Mouse (Mus musculus): ENCODE results near the gene Hyal3. TPM values are rescaled to one million over a fixed set of nuclear protein-coding genes. Genes with fewer than 3 reads are reported as not detected.
A peak's percentile ranks its signal among the peaks of the same experiment; 100 is the strongest.

Gene Hyal3
- total RNA-seq, 1 experiment from 2014 or later: 1.4 TPM

DNA sequence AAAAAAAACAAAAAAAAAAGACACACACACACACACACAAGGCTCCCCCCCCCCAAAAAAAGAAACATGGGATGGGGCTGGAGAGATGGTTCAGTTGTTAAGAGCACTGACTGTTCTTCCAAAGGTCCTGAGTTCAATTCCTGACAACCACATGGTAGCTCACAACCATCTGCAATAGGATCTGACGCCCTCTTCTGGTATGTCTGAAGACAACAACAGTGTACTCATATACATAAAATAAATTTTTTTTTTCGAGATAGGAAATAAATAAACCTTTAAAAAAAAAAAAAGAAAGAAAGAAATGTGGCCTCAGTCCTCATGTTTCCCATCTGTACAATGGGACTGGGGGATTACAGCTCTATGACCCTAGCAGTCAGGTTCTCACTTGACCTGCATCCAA, 36.8 kb downstream of the Hyal3 start:
- no peak for DNase-seq

DNA sequence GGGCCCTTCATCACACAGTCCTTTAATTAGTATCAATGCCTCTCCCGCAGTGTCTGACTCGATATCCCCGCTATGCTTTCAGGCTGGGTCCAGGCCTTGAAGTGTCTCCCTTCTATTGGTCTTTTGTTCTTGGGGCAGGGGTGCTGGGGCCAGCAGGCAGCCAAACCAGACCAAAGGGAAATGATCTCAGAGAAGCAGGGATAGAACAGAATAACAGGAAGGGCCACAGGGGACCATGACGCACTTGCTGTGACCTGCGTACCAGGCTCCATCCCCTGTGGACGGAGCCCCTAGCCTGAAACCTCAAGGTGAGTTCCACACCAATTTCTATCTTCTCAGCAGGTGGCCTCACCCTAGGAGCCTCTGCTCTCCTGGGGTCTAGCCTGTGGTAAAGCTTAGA, 37.5 kb downstream of the Hyal3 start:
- no peak for DNase-seq

DNA sequence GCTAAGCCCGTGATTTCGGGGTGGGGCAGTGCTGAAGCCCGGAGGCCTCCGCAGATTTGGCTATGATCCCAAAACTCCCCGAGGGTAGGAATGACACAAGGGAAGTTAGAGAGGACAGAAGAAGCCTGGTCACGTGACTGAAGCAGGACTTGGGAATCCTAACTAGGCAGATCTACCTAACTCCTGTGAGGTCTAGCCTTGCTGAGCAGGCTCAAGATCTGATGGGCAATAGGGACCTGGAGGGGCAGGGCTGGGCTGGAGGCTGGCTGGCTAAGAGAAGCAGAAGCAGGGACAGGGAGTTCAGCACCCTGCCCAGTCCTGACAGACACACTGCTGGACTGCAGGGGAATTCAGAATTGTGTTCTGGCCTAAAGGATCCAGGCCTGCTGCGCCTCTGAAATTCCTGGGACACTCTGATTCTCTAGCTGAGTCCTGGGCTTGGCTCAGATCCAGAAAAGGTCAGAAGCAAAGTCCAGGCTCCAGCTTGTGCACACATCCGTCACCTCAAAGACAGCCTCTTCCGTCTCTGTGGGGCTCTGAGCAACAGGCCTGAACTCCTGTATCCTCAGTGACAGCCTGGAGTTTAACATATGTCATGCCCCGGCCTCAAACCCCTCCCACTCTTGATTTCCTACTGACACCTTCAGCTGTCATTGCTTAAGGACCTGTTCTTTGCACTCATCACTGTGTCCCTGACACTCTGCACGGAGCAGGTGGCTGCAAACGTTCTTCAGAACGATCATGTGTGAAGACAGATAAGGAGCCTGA, 38.3 kb downstream of the Hyal3 start:
- peak; percentile 72 for DNase-seq

DNA sequence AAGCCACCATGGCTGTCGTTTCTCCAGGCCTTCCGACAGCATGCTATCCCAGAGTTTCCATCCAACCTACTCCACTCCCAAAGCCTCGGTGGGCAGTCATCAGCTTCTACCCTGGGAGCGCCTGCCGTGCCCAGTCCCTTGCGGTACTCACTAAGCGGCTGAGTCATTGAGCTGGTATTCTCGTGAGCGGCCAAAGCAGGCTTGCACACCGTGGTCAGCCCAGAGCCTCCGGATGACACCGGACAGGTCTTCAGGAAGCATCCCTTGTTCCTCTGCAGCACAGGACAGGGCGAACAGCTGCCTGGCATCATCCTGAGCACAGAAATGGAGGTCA, 38.9 kb downstream of the Hyal3 start:
- DNase-seq: peak; percentile 63

DNA sequence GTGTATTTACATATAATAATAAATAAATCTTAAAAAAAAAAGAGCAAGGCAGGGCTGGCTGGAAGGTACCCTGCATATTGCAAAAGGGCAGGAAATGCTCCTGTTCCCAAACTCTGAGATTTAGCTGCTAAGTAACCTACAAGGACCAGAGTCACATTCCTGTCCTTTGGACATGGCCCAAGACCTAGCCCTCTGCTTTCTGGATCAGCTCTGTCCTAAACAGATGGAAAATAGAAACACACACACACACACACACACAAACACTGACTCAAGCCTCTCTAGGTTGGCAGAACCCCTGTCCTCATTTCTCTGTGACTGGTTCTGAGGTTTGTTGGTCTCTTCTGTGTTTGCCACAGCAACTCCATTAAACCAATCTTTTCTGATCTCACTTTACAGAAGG, 40.3 kb downstream of the Hyal3 start:
- DNase-seq: no peak

DNA sequence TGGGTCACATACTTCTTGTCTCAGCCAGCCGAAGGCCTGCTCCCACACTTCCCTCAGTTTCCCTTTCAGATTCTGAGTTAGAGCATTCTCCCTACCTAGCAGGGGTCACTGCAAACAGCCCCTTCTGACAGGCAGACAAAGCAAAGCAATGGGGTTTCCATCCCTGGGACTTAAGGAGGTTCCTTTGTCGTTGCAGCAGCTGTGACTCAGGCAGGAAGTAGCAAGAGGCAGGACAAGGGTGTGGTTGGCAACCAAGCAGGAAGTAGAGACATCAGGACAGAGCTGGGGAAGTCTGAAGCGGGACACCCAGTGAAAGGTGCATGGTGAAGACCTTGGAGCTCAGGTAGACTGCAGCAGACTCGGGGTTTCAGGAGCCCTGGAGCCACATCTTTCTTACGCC, 43.9 kb downstream of the Hyal3 start:
- DNase-seq: no peak

DNA sequence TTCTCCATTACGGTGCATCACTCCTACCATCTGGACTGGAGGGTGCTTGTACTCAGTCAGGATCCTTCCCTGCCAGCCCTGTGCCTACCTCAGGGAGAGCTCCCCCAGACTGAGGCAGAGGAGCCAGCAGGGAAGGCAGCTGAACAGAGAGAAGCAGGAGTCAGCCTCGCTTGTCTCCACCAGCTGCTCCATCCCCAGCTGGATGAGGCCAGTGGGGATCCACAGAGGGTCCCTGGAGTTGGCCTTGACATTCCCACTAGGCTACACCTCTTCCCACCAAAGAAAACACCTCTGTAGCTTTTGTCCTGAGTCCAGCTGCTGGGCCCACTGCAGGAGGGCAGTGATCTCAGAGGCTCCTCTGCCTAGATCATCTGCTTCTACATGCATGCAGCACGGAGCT, 44.3 kb downstream of the Hyal3 start:
- no peak for DNase-seq

DNA sequence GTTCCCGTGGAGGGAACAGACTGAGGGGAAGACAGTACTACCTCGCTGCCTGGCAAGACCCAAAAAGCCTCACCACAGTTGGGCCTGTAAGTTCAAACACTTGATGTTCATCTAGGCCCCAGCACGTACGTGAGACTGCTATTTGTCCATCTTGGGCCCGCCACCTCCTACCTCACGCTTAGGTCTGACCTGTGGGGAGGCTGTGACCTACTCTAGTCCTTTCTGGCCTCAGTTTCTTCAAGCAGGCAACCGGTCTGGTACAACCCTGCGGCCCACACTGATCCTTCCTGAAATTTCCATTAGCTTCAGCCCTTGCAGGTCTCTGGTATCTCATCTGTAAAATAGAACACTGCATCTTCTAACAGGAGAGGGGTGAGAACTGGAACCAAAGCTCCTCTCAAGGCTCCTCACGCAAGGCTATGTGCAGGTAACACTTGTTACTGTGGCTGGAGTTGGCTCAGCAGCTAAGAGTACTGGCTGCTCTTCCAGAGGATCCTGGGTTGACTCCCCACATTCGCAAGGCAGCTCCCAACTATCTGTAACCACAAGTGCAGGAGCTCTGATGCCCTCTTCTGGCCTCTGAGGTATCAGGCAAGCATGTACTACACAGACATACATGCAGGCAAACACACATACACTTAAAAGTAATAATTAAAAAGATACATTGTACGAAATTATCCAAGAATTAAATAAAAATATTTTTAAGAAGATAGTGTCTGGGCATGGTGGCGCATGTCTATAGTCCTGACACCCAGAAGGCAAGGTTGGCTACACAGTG, 44.9 kb downstream of the Hyal3 start:
- DNase-seq: no peak

DNA sequence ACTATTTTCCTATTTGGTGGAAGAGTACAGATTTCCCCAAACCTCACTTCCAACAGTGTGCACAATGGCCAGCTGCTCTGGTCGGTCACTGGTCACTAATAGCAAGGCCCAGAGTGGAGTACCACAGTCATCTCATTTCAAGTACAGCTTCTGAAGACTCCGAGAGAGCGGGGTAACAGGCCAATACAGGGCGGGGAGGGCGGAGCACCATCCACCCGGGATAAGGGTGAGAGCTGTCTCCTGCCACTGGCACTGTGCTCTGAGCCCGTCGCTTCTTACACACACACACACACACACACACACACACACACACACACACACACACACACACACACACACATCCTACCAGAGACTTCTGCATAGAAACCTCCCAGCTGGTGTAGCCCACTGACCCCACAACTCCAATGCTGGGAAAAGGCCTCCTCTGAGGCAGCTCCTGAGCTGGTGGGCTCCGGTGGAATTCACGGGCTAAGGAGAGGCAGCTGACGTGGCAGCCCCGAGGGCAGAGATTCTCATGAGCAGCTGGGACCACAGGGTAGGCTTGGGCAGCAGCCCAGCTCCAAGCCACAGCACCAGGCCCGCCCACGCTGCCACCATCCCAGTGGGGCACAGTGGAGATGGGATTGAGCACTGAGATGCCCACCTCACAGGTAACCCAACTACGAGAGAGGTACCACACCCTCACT, 45.7 kb downstream of the Hyal3 start:
- DNase-seq: no peak

DNA sequence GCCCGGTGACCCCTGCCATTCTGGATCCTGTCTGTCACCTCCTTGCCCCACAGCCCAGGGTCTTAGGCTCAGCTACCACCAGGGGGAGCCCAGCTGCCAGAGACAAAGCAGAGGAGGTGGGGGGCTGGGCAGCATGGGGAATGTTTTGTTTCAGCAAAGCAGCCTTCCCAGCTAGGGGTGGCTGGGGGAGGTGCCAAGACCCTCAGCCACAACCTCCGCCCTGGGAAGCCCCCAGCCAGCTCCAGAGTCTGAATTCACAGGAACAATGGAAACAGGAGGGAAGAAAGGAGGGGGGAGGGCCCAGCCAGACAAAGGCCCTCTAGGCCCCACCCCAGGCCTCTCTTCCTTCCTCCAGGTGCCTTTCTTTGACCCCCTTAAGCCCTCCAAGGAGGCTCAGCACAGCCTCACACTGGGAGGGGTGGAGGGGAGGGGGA, 46.2 kb downstream of the Hyal3 start:
- DNase-seq: peak; percentile 91

DNA sequence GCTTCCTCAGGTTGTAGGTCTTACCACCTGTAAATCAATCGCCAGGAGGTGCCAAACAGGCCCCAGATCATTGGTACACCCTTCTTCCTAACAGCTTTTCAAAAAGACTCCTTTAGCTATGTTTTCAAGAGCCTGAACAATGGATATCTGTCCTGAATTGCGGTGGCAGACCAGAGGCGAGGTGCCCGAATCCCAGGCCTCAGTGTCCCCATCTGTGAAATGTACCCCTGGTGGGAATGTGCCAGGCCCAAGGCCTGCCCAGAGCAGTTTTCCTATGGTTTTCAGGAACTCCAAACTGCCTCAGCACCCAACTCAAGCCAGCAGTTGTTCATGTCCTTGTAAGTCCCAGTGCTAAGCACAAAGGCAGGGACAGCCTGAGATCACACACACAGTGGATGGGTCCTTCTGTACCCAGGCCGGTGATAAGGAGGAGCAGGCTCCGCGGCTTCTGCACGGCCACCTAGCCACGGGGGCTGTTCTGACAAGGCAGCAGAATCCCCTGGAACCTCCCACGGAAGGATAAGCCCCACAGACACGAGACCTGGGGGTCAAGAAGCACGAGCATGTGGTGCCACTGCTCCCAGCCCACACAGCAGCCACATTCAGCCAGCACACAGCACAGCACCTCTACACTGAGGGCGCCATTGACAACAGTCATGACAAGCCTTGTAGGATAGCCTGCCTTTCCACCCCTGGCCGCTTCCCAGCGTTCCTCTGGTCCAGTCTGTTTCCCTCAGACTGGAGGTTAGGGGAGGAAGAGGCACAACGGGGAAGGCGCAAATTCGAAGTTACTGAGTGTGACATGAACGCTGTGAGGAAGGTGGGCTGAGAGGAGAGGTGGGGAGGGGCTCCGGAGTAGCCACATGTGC, 47.0 kb downstream of the Hyal3 start:
- DNase-seq: no peak

DNA sequence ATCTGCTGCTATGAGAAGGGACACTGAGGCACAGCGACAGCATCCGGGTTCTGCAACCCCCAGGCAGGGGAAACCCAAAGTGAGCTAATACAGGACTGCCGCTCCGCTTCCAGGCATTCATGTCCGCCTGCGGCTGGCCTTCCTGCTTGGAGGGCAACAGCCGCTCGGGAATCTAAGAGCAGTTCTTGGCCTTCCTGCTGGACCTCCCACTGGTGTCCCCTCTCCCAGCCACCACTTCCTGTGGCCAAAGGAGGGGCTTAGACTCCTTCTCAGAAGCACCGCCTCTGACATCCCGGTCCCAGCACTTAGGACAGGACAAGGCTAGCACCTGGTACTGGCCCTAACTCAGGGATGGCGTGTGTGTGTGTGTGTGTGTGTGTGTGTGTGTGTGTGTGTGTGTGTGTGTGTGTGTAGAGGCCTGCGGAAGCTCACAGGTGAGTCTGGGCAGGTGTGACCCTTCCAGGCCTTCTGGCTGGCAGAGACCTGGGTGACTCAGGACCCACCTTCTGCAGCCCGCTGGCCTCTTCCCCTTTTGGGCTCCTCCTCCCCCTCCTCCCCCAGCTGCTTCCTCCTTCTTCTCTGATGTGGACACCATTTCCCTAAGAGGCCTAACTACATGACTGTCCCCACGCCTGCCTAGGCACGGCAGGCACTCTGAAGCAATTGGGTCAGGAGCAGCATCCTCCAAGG, 48.2 kb downstream of the Hyal3 start:
- DNase-seq: peak; percentile 68

DNA sequence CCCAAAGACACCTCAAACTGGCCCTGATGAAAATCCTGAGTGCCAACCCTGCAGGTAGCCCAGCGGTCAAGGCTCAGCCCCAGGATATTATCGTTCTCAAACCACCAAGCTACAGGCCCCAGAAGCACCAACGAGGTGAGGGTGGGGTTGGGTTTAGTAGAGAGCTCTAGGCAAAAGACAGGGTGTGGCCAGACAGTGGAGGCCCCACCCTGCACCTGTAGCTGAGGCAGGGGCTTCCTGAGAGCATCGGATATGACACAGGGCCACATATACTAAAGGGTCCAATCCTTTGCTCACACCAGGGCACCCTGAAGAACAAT, 48.8 kb downstream of the Hyal3 start:
- DNase-seq: no peak

DNA sequence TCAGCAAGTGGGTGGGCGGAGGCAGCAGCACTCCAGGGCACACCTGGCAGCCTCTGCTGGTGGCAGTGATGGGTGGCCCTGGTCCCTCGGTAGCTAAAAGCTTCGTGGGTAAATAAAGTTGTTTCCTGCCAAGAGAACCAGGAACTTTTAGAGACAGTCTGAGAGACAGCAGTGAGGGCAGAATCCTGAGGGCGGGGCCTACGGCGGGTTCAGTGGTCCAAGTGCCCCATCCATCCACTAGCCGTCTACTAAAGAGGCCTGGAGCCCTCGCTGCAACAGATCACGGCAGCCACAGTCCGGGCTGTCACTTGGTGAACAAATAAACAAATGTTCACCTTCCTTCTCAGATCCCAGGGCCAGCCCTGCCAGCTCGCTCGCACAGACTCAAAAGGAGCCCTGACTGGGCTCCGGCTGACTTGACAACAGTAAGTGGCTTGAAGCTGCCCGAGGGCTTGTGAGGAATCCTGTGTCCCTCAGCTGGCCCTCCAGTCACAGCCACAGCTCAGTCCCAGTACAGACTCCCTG, 49.3 kb downstream of the Hyal3 start:
- DNase-seq: no peak

DNA sequence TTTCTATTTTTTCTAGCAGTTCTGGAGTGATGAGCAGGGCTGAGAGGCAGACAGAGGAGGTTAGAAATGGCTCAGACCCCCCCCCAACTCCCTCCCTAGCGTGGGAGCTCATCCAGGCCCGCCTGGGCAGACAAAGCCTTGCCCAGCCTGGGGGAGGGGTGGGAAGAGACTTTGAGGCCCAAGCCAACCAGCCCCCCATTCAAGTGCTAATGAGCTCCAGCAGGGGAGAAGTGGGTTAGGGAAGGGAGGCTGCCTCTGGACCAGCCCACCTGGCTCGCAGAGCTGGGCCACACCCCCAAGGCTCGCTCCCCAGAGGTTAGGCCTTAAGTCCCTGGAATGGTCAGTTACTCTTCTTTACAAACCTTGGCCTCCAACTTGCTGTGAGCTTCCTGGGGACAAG, 50.0 kb downstream of the Hyal3 start:
- no peak for DNase-seq

DNA sequence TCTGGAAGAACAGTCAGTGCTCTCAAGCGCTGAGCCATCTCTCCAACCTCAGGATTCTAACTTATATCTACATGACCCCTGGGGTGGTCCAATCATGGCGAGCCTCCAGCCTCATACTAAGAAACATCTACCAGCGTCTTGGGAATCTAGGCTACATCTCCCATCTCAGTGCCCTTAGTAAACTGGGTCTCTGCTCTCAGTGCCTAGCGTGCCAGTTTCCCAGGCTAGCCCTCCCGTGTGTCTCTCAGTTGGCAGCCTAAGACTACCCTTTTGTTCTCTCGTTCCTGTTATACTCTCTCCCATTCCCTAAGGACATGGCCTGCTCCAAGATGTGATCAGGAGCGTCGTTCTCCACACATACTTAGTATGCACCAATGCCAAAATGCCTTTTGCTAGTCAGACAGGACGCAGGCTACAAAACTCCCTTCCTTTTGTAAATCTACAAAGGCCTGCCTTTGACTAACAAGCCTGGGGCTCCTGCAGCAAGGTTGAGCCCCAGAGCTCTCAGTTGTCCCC, 50.8 kb downstream of the Hyal3 start:
- DNase-seq: no peak

DNA sequence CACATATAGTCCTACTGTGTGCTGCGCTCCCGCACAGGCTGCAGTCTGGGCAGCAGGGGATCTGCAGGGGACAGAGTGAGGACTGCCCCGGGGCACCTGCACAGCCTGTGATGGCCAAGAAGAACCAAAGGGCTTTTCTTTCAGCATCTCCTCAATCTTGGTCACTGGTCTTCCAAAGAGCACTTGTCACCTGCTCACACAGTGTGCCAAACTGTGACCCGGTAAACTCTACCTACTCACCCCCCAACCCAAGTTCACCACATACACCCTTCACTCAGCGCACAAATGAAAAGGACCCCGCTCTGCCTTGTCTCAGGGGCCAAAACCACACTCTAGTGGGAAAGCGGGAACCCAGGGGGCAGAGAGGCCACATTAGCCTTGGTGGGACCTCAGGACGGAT, 51.2 kb downstream of the Hyal3 start:
- DNase-seq: no peak

DNA sequence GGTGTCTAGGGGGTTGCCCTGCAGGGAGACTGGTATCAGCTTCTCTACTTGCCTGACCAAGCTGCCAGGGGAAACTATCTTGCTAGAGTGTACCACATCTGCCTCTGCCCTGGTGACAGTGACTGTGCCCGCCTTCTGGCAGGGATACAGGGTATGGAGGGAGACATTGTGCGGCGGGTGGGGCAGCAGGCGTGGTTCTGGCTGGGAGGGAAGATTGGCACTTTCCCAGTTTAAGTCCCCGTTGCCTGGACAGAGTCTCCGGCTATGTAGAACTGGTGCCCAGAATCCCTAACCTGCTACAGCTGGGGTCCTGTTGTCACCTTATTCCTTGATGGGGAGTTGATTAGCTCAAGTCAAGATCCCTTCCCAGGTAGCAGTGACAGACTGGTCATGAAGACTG, 51.9 kb downstream of the Hyal3 start:
- DNase-seq: peak; percentile 63

DNA sequence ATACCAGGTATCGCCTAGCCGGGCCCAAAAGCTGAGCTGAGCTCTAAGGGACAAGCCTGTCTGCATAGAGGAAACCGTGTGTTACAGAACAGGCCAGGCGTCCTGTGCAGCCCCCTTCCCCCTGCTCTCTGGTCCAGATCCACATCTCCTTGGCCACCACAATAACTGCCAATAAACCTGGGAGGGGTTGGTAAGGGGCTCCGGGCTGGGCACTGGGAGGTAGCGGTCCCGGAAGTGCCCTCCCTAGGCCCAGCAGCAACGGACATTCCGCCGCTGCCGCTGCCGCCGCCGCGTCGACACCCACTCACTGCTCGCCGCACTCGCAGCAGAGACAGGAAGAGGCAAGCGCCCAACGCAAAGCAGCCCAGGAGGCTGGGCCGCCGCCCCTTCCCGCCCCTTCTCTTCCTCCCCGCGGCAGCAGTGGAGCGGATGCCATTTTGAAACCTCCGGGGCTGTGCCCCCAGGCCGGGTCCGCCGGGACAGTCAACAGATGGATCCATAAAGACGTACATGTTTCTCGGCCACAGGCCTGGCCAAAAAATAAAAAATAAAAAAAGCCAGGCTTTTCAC, 52.6 kb downstream of the Hyal3 start:
- DNase-seq: peak; percentile 91

DNA sequence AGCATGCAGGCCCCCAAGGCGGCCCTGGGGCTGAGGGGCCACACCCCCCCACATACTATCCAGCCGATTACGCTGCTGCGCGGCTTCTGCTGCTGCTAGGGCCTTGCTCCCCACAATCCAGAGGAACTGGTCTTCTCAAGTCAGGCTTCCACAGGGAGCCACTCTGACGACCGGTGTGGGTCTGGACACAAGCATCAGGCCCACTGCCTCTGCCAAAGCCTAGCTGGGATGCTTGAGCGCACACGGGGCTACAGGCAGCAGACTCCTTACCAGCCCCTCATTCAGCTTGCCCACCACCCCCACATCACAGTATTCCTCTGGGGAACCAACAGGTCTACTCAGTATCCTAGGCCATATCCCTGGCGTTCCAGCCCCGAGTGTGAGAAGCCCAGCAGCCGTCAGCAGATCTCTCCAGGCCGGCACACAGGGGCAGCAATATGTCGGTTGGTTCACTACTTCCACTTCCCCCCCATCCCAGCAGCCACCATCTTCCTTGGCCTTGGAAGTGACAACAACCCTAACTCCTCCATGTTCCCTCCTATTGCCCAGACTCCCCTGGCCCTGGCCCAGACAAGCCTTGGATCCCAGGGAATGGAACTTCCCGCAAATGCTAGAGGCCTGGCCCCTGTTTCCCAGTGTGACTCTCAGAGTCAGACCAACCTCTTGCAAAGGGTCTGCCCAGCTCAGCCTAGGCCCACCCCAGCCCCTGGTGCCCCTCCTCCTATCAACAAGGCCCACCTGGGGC, 53.2 kb downstream of the Hyal3 start:
- peak; percentile 65 for DNase-seq
